Mouse (Mus musculus): ENCODE data around the gene Bglap3. TPM values are rescaled to one million over a fixed set of nuclear protein-coding genes. Genes with fewer than 3 reads are reported as not detected.

Bglap3 gene
- polyA plus RNA-seq, 1 experiment from 2014 or later = 19.8 TPM

DNA sequence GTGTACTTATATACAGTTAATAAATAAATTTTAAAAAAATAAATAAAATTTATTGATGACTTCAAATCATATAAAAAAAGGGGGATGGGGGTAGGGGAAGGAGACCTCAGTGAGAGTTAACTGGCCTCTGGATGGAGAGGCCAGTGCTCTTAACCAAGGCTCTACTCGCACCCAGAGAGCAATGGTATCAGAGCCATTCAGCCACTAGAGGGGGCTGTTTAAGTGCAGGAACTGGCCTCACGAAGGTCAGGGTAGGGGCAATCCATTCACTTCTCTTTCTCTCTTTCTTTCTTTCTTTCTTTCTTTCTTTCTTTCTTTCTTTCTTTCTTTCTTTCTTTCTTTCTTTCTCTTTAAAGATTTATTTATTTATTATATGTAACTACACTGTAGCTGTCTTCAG is 41.3 kb downstream of the Bglap3 start:
- Histone ChIP-seq H3K4me1 (peaks cover 15% of the 10 kb centered on the region), H3K27ac (replicated peaks) (no peak overlapping the region), H3K36me3 (peaks cover 22% of the 10 kb centered on the region), H3K4me3 (replicated peaks) (no peak overlapping the region), H3K27me3 (no peaks in the 10 kb centered on the region), H3K9me3 (replicated peaks) (no peaks in the 10 kb centered on the region), H3K9ac (no peak overlapping the region), H3K4me2 (replicated peaks) (no peak overlapping the region)
- no peak for ATAC-seq (ENCODE audit: insufficient number of reproducible peaks, low FRiP score, low TSS enrichment, low read depth)
- WGBS = 33% methylated on average over 2 of the region's 2 CpGs

DNA sequence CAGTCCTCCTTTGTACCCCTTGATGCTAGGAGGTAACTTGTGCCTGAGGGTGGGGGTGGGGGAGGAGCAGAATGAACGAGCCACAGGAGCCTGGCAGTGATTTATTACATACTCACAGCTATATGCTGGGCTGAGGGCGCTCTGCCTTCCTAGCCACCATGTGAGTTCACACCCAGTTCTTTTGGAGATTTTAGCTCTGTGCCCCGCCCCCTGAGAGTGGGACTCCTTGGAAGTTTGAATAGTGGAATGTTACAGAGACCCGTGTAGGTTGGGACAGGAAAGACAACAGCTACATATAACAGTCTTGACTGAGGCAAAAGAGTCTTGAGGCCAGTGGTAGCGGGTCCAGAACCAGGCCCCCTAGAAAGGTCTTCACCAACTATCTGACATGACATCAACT is 43.6 kb downstream of the Bglap3 start:
- Histone ChIP-seq H3K4me2 (replicated peaks) (no peak overlapping the region), H3K9ac (no peak overlapping the region), H3K27me3 (no peaks in the 10 kb centered on the region), H3K36me3 (peaks cover 22% of the 10 kb centered on the region), H3K9me3 (replicated peaks) (no peaks in the 10 kb centered on the region), H3K27ac (replicated peaks) (no peak overlapping the region), H3K4me3 (replicated peaks) (no peak overlapping the region), H3K4me1 (peaks cover 13% of the 10 kb centered on the region)
- 80% methylated on average over 5 of the region's 5 CpGs for WGBS
- no peak for ATAC-seq (ENCODE audit: insufficient number of reproducible peaks, low FRiP score, low TSS enrichment, low read depth)

DNA sequence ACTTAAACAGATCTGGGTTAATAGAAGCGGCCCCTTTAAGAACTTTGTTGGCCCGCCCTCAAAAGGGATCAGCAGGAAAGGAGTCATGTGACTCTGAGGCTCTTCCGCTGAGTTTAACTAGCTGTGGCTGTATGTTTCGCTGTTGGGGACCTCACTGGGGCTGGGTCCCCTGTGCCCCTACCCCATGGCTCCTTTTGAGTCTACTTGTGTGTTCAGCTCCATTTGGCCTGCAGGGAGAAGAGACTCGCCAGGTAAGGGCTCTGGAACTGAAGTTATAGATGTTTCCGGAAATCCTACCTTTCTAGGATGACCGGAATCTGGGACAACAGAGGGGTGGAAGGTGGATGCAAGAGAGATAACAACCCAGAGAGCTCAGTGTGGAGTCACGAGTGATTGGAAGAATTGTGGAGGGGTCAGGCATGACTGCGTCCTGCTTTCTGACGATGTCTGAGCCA is 47.6 kb downstream of the Bglap3 start, which contains the start of gene Glmp:
Gene Glmp, plus strand, starts transcription at position 73 of the 455 bp plus-strand sequence.
- Histone ChIP-seq H3K4me1 (peaks cover 13% of the 10 kb centered on the region), H3K27ac (replicated peaks) (peak within 1 kb of the TSS; percentile 53; the same call in 1 of the 2 replicates), H3K9me3 (replicated peaks) (no peaks in the 10 kb centered on the region), H3K4me3 (replicated peaks) (peak within 1 kb of the TSS; percentile 62), H3K27me3 (no peaks in the 10 kb centered on the region), H3K9ac (peak within 1 kb of the TSS; percentile 53), H3K36me3 (peaks cover 48% of the 10 kb centered on the region), H3K4me2 (replicated peaks) (peak within 1 kb of the TSS; percentile 83)
- under 1% methylated on average over 10 of the region's 10 CpGs for whole genome bisulfite sequencing
- ATAC-seq (ENCODE audit: insufficient number of reproducible peaks, low FRiP score, low TSS enrichment, low read depth) = no peak; the same call in 1 of the 2 replicates

Other genes starting within 250 kb of the Bglap3 start
- gene Mef2d, start 230.4 kb downstream of the Bglap3 start, polyA plus RNA-seq (2015; fragmentation: Nextera tagmentation; extraction: Ambion mirVana) = 31.0 and 31.1 TPM in 2 replicates
- 15.8 and 20.1 TPM in 2 replicates for gene Rhbg, start 118.0 kb downstream of the Bglap3 start, polyA plus RNA-seq (2015; fragmentation: Nextera tagmentation; extraction: Ambion mirVana)
- 0.60 and 2.2 TPM in 2 replicates for gene Gm38392, start 85.5 kb downstream of the Bglap3 start, polyA plus RNA-seq (2015; fragmentation: Nextera tagmentation; extraction: Ambion mirVana)
- gene Tsacc, start 75.7 kb downstream of the Bglap3 start, polyA plus RNA-seq (2015; fragmentation: Nextera tagmentation; extraction: Ambion mirVana) = 14.3 and 16.3 TPM in 2 replicates
- gene Cct3, start 75.6 kb downstream of the Bglap3 start, polyA plus RNA-seq (2015; fragmentation: Nextera tagmentation; extraction: Ambion mirVana) = 443 TPM in 2 replicates
- 212 and 214 TPM in 2 replicates for gene Glmp, start 47.7 kb downstream of the Bglap3 start, polyA plus RNA-seq (2015; fragmentation: Nextera tagmentation; extraction: Ambion mirVana)
- gene Tmem79, start 36.6 kb downstream of the Bglap3 start, polyA plus RNA-seq (2015; fragmentation: Nextera tagmentation; extraction: Ambion mirVana) = 26.0 and 27.1 TPM in 2 replicates
- gene Smg5, start 36.5 kb downstream of the Bglap3 start, polyA plus RNA-seq (2015; fragmentation: Nextera tagmentation; extraction: Ambion mirVana) = 41.8 and 48.6 TPM in 2 replicates
- 8.3 and 10.1 TPM in 2 replicates for gene Paqr6, start 8.2 kb downstream of the Bglap3 start, polyA plus RNA-seq (2015; fragmentation: Nextera tagmentation; extraction: Ambion mirVana)
- 13.8 and 15.5 TPM in 2 replicates for gene Bglap2, start 6.0 kb upstream of the Bglap3 start, polyA plus RNA-seq (2015; fragmentation: Nextera tagmentation; extraction: Ambion mirVana)
- gene Bglap, start 11.7 kb upstream of the Bglap3 start, polyA plus RNA-seq (2015; fragmentation: Nextera tagmentation; extraction: Ambion mirVana) = 18.4 and 35.5 TPM in 2 replicates
- gene Pmf1, start 37.6 kb upstream of the Bglap3 start, polyA plus RNA-seq (2015; fragmentation: Nextera tagmentation; extraction: Ambion mirVana) = 96.0 and 108 TPM in 2 replicates
- 16.3 and 17.9 TPM in 2 replicates for gene Slc25a44, start 52.4 kb upstream of the Bglap3 start, polyA plus RNA-seq (2015; fragmentation: Nextera tagmentation; extraction: Ambion mirVana)
- 18.5 and 21.9 TPM in 2 replicates for gene Sema4a, start 88.4 kb upstream of the Bglap3 start, polyA plus RNA-seq (2015; fragmentation: Nextera tagmentation; extraction: Ambion mirVana)
- gene Lmna, start 137.2 kb upstream of the Bglap3 start, polyA plus RNA-seq (2015; fragmentation: Nextera tagmentation; extraction: Ambion mirVana) = 625 and 678 TPM in 2 replicates
- 22.5 and 22.8 TPM in 2 replicates for gene Mex3a, start 159.7 kb upstream of the Bglap3 start, polyA plus RNA-seq (2015; fragmentation: Nextera tagmentation; extraction: Ambion mirVana)
- 96.3 and 107 TPM in 2 replicates for gene Rab25, start 175.6 kb upstream of the Bglap3 start, polyA plus RNA-seq (2015; fragmentation: Nextera tagmentation; extraction: Ambion mirVana)
- gene Lamtor2, start 180.3 kb upstream of the Bglap3 start, polyA plus RNA-seq (2015; fragmentation: Nextera tagmentation; extraction: Ambion mirVana) = 183 and 199 TPM in 2 replicates
- gene Ubqln4, start 181.0 kb upstream of the Bglap3 start, polyA plus RNA-seq (2015; fragmentation: Nextera tagmentation; extraction: Ambion mirVana) = 44.4 and 47.6 TPM in 2 replicates
- gene Ssr2, start 203.1 kb upstream of the Bglap3 start, polyA plus RNA-seq (2015; fragmentation: Nextera tagmentation; extraction: Ambion mirVana) = 339 and 341 TPM in 2 replicates
- gene Arhgef2, start 233.2 kb upstream of the Bglap3 start, polyA plus RNA-seq (2015; fragmentation: Nextera tagmentation; extraction: Ambion mirVana) = 96.6 and 97.9 TPM in 2 replicates

Data from embryonic facial prominence, embryonic 15.5 days (tissue).